Mouse (Mus musculus): ENCODE measurements around the gene Pnkd.

Gene Pnkd

GRCm38 (mm10) chr1:74262510-74262909, 22.2 kb upstream of the Pnkd start:
- TF ChIP-seq GATA4 (IDR thresholded peaks at IDR 0.05; ENCODE audit: insufficient replicate concordance, low read length) = no peak

GRCm38 (mm10) chr1:74268750-74269149, 16.0 kb upstream of the Pnkd start:
- TF ChIP-seq GATA4 (IDR thresholded peaks at IDR 0.05; ENCODE audit: insufficient replicate concordance, low read length) = no peak

- no peak for TF ChIP-seq GATA4 (IDR thresholded peaks at IDR 0.05; ENCODE audit: insufficient replicate concordance, low read length)
Measured at GRCm38 (mm10) chr1:74271659-74272058, 13.1 kb upstream of the Pnkd start.

- TF ChIP-seq GATA4 (IDR thresholded peaks at IDR 0.05; ENCODE audit: insufficient replicate concordance, low read length) = no peak
Measured at GRCm38 (mm10) chr1:74275015-74275414, 9.7 kb upstream of the Pnkd start.

GRCm38 (mm10) chr1:74277041-74277440, 7.7 kb upstream of the Pnkd start:
- no peak for TF ChIP-seq GATA4 (IDR thresholded peaks at IDR 0.05; ENCODE audit: insufficient replicate concordance, low read length)

GRCm38 (mm10) chr1:74277883-74278537, 6.7 kb upstream of the Pnkd start:
- TF ChIP-seq GATA4 (IDR thresholded peaks at IDR 0.05; ENCODE audit: insufficient replicate concordance, low read length) = no peak

GRCm38 (mm10) chr1:74278538-74278937, 6.2 kb upstream of the Pnkd start, which contains the start of gene Gpbar1:
TSS of gene Gpbar1 (plus strand) at chr1:74278550.
- TF ChIP-seq GATA4 (IDR thresholded peaks at IDR 0.05; ENCODE audit: insufficient replicate concordance, low read length) = no peak

- no peak for TF ChIP-seq GATA4 (IDR thresholded peaks at IDR 0.05; ENCODE audit: insufficient replicate concordance, low read length)
Measured at GRCm38 (mm10) chr1:74278988-74279387, 5.7 kb upstream of the Pnkd start.

- TF ChIP-seq GATA4 (IDR thresholded peaks at IDR 0.05; ENCODE audit: insufficient replicate concordance, low read length) = no peak
Measured at GRCm38 (mm10) chr1:74280591-74281325, 4.0 kb upstream of the Pnkd start.

- no peak for TF ChIP-seq GATA4 (IDR thresholded peaks at IDR 0.05; ENCODE audit: insufficient replicate concordance, low read length)
Measured at GRCm38 (mm10) chr1:74281372-74281771, 3.4 kb upstream of the Pnkd start.

- TF ChIP-seq GATA4 (IDR thresholded peaks at IDR 0.05; ENCODE audit: insufficient replicate concordance, low read length) = no peak
Measured at GRCm38 (mm10) chr1:74281886-74282285, 2.8 kb upstream of the Pnkd start.

- TF ChIP-seq GATA4 (IDR thresholded peaks at IDR 0.05; ENCODE audit: insufficient replicate concordance, low read length) = no peak
Measured at GRCm38 (mm10) chr1:74282896-74283625, 1.7 kb upstream of the Pnkd start.

- no peak; the same call in 1 of the 2 replicates for TF ChIP-seq GATA4 (IDR thresholded peaks at IDR 0.05; ENCODE audit: insufficient replicate concordance, low read length)
Measured at GRCm38 (mm10) chr1:74283686-74284463, 855 bp upstream of the Pnkd start.

GRCm38 (mm10) chr1:74285212-74286010, 681 bp downstream of the Pnkd start:
- TF ChIP-seq GATA4 (IDR thresholded peaks at IDR 0.05; ENCODE audit: insufficient replicate concordance, low read length) = no peak

Data from liver, adult (tissue).